Mouse (Mus musculus): ENCODE results near the gene Thegl. TPM values are rescaled to one million over a fixed set of nuclear protein-coding genes. Genes with fewer than 3 reads are reported as not detected.
A peak's percentile ranks its signal among the peaks of the same experiment; 100 is the strongest.

Gene Thegl
- total and polyA plus RNA-seq, 3 experiments, result not detected

GRCm38 (mm10) chr5:77011082-77011481 is 4.7 kb upstream of the Thegl start (continued):
- TF ChIP-seq MEF2A (IDR thresholded peaks at IDR 0.05; ENCODE audit: extremely low read depth, insufficient replicate concordance, low read depth, low read length, poor library complexity, severe bottlenecking), result no peak
- TF ChIP-seq ELF1 (IDR thresholded peaks at IDR 0.05; ENCODE audit: low read depth, low read length), result no peak

DNA sequence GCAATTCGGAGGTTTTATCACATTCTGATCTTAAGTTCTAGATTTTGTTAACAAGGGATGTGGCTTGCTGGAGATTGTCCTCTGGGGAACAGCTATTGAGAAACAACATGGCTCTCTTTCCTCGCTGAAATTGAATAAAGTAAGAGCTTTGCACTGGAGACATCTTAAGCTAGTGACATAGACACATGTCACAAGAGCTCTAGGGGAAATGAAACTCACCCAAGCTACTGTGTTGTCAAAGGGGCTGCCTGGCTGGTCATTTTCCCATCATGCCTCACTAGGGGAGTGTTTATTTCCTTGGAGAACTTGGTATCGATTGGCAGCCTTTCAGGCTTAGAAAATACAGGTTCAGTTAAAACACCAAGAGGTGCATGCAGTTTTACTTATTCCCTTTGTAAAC is 2.7 kb upstream of the Thegl start:
- H3K27me3 ChIP-seq (ENCODE audit: control insufficient read depth in 1 of 2, insufficient read depth in 2 of 2, low read length in 2 of 2), result no peaks in the 10 kb centered on the region
- no peak overlapping the region for H3K9ac ChIP-seq (ENCODE audit: control insufficient read depth, low read depth, low read length, poor library complexity, severe bottlenecking)
- no peak overlapping the region for H3K27ac ChIP-seq (ENCODE audit: control insufficient read depth, low read depth, low read length)
- no peak for DNase-seq (ENCODE audit: low read depth, low spot score)
- peaks cover 12 to 16% of the 10 kb centered on the region in 2 experiments for H3K4me1 ChIP-seq (ENCODE audit: control insufficient read depth in 1 of 2, insufficient read depth in 2 of 2, low read length in 2 of 2)
- H3K36me3 ChIP-seq (ENCODE audit: control insufficient read depth in 1 of 2, insufficient read depth in 2 of 2, low read length in 2 of 2), result peaks cover 0 to 23% of the 10 kb centered on the region in 2 experiments; a peak in 2 of 4 replicates
- TF ChIP-seq BHLHE40 (IDR thresholded peaks at IDR 0.05; ENCODE audit: borderline replicate concordance, low read depth, low read length) (no peak), KAT2A (conservative IDR thresholded peaks at IDR 0.05; ENCODE audit: low read depth, low read length) (no peak), MAFK (IDR thresholded peaks at IDR 0.05; ENCODE audit: borderline replicate concordance, low read depth, low read length) (no peak), USF1 (IDR thresholded peaks at IDR 0.05; ENCODE audit: low read depth, low read length) (no peak), CTCF (IDR thresholded peaks at IDR 0.05 in 2 of 3, conservative IDR thresholded peaks at IDR 0.05 in 1 of 3; ENCODE audit: control insufficient read depth in 1 of 3, insufficient read depth in 1 of 3, low read depth in 2 of 3, low read length in 3 of 3, poor library complexity in 1 of 3, severe bottlenecking in 1 of 3) (no peak), MXI1 (IDR thresholded peaks at IDR 0.05; ENCODE audit: low read depth, low read length) (no peak), HCFC1 (IDR thresholded peaks at IDR 0.05; ENCODE audit: low read depth, low read length) (no peak), GABPA (IDR thresholded peaks at IDR 0.05; ENCODE audit: low read depth, low read length) (no peak), POLR2A (IDR thresholded peaks at IDR 0.05; ENCODE audit: control insufficient read depth in 1 of 2, insufficient read depth in 1 of 2, low read depth in 1 of 2, low read length in 2 of 2, poor library complexity in 1 of 2) (no peak), SIN3A (IDR thresholded peaks at IDR 0.05; ENCODE audit: low read length) (no peak), SMC3 (IDR thresholded peaks at IDR 0.05; ENCODE audit: low read depth, low read length) (no peak), ETS1 (IDR thresholded peaks at IDR 0.05; ENCODE audit: low read depth, low read length) (no peak), ZNF384 (IDR thresholded peaks at IDR 0.05; ENCODE audit: low read depth, low read length) (no peak), POLR2AphosphoS5 (IDR thresholded peaks at IDR 0.05; ENCODE audit: borderline replicate concordance, low read depth, low read length) (no peak), ZKSCAN1 (IDR thresholded peaks at IDR 0.05; ENCODE audit: low read depth, low read length) (no peak), UBTF (IDR thresholded peaks at IDR 0.05; ENCODE audit: borderline replicate concordance, insufficient read depth, low read depth, low read length) (no peak), MEF2A (IDR thresholded peaks at IDR 0.05; ENCODE audit: extremely low read depth, insufficient replicate concordance, low read depth, low read length, poor library complexity, severe bottlenecking) (no peak)
- H3K9me3 ChIP-seq (replicated peaks; ENCODE audit: insufficient read depth, low read length), result no peaks in the 10 kb centered on the region
- no peaks in the 10 kb centered on the region for H3K79me2 ChIP-seq (ENCODE audit: control insufficient read depth, insufficient read depth, low read length, poor library complexity)
- no peak overlapping the region for H3K4me3 ChIP-seq (ENCODE audit: control insufficient read depth in 1 of 2, insufficient read depth in 1 of 2, low read depth in 2 of 2, low read length in 2 of 2)

- no peaks in the 10 kb centered on the region for H3K36me3 ChIP-seq (ENCODE audit: control insufficient read depth in 1 of 2, insufficient read depth in 2 of 2, low read length in 2 of 2)
- H3K27ac ChIP-seq (ENCODE audit: control insufficient read depth, low read depth, low read length), result no peak overlapping the region
- H3K79me2 ChIP-seq (ENCODE audit: control insufficient read depth, insufficient read depth, low read length, poor library complexity), result no peaks in the 10 kb centered on the region
- peak; percentile 64 for DNase-seq (ENCODE audit: low read depth, low spot score)
- peaks cover 3 to 6% of the 10 kb centered on the region in 2 experiments; a peak in 2 of 4 replicates for H3K4me1 ChIP-seq (ENCODE audit: control insufficient read depth in 1 of 2, insufficient read depth in 2 of 2, low read length in 2 of 2)
- no peak overlapping the region for H3K4me3 ChIP-seq (ENCODE audit: control insufficient read depth in 1 of 2, insufficient read depth in 1 of 2, low read depth in 2 of 2, low read length in 2 of 2)
- TF ChIP-seq USF1 (IDR thresholded peaks at IDR 0.05; ENCODE audit: low read depth, low read length), result 0 out of 2 replicates have a peak, but pooled peaks have one; percentile 14
- no peak for TF ChIP-seq KAT2A (conservative IDR thresholded peaks at IDR 0.05; ENCODE audit: low read depth, low read length)
- TF ChIP-seq MXI1 (IDR thresholded peaks at IDR 0.05; ENCODE audit: low read depth, low read length), result peak; percentile 56; the same call in 1 of the 2 replicates
- peak; percentile 44 to 49; a peak in 3 of 4 replicates for TF ChIP-seq EP300 (IDR thresholded peaks at IDR 0.05; ENCODE audit: low read depth in 1 of 2, low read length in 2 of 2)
- no peak for TF ChIP-seq CTCF (IDR thresholded peaks at IDR 0.05 in 2 of 3, conservative IDR thresholded peaks at IDR 0.05 in 1 of 3; ENCODE audit: control insufficient read depth in 1 of 3, insufficient read depth in 1 of 3, low read depth in 2 of 3, low read length in 3 of 3, poor library complexity in 1 of 3, severe bottlenecking in 1 of 3)
- peak; percentile 40; the same call in 1 of the 2 replicates for TF ChIP-seq SIN3A (IDR thresholded peaks at IDR 0.05; ENCODE audit: low read length)
- peak; percentile 44; the same call in 1 of the 2 replicates for TF ChIP-seq TCF12 (IDR thresholded peaks at IDR 0.05; ENCODE audit: low read depth, low read length)
- TF ChIP-seq HCFC1 (IDR thresholded peaks at IDR 0.05; ENCODE audit: low read depth, low read length), result no peak
- peak; percentile 30; the same call in 1 of the 2 replicates for TF ChIP-seq MEF2A (IDR thresholded peaks at IDR 0.05; ENCODE audit: extremely low read depth, insufficient replicate concordance, low read depth, low read length, poor library complexity, severe bottlenecking)
- TF ChIP-seq MAX (IDR thresholded peaks at IDR 0.05; ENCODE audit: low read length), result peak; percentile 63; the same call in 1 of the 2 replicates
- no peak for TF ChIP-seq BHLHE40 (IDR thresholded peaks at IDR 0.05; ENCODE audit: borderline replicate concordance, low read depth, low read length)
- TF ChIP-seq ETS1 (IDR thresholded peaks at IDR 0.05; ENCODE audit: low read depth, low read length), result peak; percentile 52
- no peak for TF ChIP-seq JUND (IDR thresholded peaks at IDR 0.05; ENCODE audit: low read depth, low read length)
- no peaks in the 10 kb centered on the region for H3K9me3 ChIP-seq (replicated peaks; ENCODE audit: insufficient read depth, low read length)
- no peak overlapping the region for H3K9ac ChIP-seq (ENCODE audit: control insufficient read depth, low read depth, low read length, poor library complexity, severe bottlenecking)
- H3K27me3 ChIP-seq (ENCODE audit: control insufficient read depth in 1 of 2, insufficient read depth in 2 of 2, low read length in 2 of 2), result no peaks in the 10 kb centered on the region
Observed at GRCm38 (mm10) chr5:77028034-77028433, 12.2 kb downstream of the Thegl start.

Measured in MEL (cell line).